Mouse (Mus musculus) cerebellum, postnatal 25 days (tissue): Measurements from ENCODE around the gene Sp110.
"Not testable (repeated sequence)": the region's sequence is repeated elsewhere in the genome, so short reads cannot be mapped to it uniquely, and the experiment has no call there.

Experiments used
- DNase-seq, 2 experiments: peaks; one replicate each; pipeline ENCODE4 v3.0.0; 2021; ENCODE audit warnings: mixed read lengths in 2 of 2

Sp110 gene

DNA sequence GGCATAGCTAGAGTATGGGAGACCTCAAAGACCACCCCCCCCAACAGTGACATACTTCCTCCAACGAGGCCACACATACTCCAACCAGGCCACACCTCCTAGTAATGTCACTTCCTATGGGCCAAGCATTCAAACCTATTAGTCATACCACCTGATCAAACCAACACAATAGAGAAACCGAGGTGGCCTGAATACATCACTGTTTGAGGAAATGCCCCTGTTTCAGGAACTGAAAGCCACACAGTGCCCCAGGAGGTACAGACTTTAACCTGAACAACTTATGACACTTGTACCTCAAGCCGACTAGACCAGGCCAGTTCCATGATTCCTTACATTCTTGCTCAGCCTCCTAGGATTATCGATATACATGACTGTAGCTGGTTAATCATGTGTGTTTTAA lies 54.8 kb downstream of the Sp110 start:
- not testable (repeated sequence) for DNase-seq

DNA sequence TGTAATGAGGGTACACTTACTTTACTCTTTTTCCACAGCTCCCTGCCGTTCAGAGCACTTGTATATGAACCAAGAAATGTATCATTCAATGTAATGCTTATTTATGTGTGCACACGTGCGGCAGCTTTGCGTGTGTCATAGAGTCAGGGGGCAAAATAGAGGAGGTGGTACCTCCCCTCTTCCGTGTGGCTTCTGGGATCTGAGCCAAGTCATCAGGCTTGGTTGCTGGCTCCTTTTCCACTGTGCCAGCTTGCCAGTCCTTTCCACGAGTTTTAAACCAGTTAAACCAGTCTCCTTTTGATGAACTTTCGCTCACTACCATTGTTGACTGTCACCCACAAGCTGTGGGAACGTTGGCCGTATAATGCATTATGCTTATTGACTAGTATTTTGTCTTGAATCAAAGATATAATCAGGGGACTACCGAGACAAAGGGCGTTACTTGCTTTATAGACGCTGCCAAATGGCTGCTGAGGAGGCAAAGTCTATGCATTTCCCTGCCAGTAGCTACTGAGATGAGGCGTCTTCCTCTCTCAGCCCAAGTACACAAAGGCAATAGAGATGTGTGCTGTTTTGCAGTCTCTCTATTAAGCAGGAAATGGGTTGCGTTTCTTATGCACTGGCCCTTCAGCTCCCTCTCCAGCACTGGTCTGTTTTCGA lies 70.0 kb downstream of the Sp110 start:
- not testable (repeated sequence) for DNase-seq
